Mouse (Mus musculus): ENCODE results near the gene OR5BS1P. TPM values are rescaled to one million over a fixed set of nuclear protein-coding genes. Genes with fewer than 3 reads are reported as not detected.

Gene OR5BS1P
- polyA plus RNA-seq, 1 experiment from 2014 or later: not detected

- ATAC-seq (ENCODE audit: low read depth) (no peak), DNase-seq (no peak)
- Histone ChIP-seq H3K36me3 (no peaks in the 10 kb centered on the region), H3K27ac (no peak overlapping the region), H3K27me3 (no peaks in the 10 kb centered on the region), H3K4me2 (no peak overlapping the region), H3K4me1 (replicated peaks) (no peaks in the 10 kb centered on the region), H3K9me3 (replicated peaks) (no peaks in the 10 kb centered on the region), H3K9ac (no peak overlapping the region), H3K4me3 (replicated peaks) (no peak overlapping the region)
- WGBS (ENCODE audit: insufficient replicate concordance): 67% methylated on average over 5 of the region's 5 CpGs
Measured at GRCm38 (mm10) chr15:98476281-98476680, 6.6 kb downstream of the OR5BS1P start.

- DNase-seq (no peak), ATAC-seq (ENCODE audit: low read depth) (no peak)
- no peaks in the 10 kb centered on the region for H3K9me3 ChIP-seq (replicated peaks)
- no peak overlapping the region for H3K9ac ChIP-seq
- H3K27ac ChIP-seq: no peak overlapping the region
- H3K4me3 ChIP-seq (replicated peaks): no peak overlapping the region
- H3K4me2 ChIP-seq: no peak overlapping the region
- no peaks in the 10 kb centered on the region for H3K36me3 ChIP-seq
- no peaks in the 10 kb centered on the region for H3K4me1 ChIP-seq (replicated peaks)
- no peaks in the 10 kb centered on the region for H3K27me3 ChIP-seq
- WGBS (ENCODE audit: insufficient replicate concordance): 60% methylated on average over 7 of the region's 7 CpGs
Measured at GRCm38 (mm10) chr15:98479568-98480102, 9.9 kb downstream of the OR5BS1P start.

DNA sequence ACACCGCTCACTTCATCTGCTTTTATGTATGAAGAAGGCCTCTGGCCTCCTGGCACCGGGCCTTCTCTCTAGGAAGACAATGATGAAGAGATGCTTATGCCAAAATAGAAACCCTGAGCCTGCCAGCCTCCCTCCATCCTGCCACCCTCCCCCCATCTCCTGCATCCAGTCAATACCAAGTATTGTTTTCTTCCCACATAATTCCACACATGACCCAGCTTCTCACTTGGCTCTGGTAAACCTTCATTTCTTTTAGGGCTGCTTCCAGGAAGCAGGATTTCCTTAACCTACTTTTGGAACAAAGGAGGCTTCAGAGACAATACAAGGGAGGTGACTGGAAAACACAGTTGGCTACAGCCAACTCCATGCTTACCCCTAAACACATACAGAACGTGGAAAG is 13.0 kb downstream of the OR5BS1P start, which contains the start of gene Lalba:
Gene Lalba, minus strand, starts transcription at position 21 of the 400 bp plus-strand sequence.
- ATAC-seq (ENCODE audit: low read depth) (no peak), DNase-seq (no peak)
- Histone ChIP-seq H3K4me3 (replicated peaks) (no peak within 1 kb of the TSS), H3K27me3 (no peaks in the 10 kb centered on the region), H3K4me2 (no peak within 1 kb of the TSS), H3K27ac (no peak within 1 kb of the TSS), H3K9me3 (replicated peaks) (no peaks in the 10 kb centered on the region), H3K36me3 (no peaks in the 10 kb centered on the region), H3K4me1 (replicated peaks) (no peaks in the 10 kb centered on the region), H3K9ac (no peak within 1 kb of the TSS)
- 41% methylated on average over 3 of the region's 3 CpGs for WGBS (ENCODE audit: insufficient replicate concordance)

GRCm38 (mm10) chr15:98483907-98484886 is 14.5 kb downstream of the OR5BS1P start:
- Histone ChIP-seq H3K4me1 (replicated peaks) (no peaks in the 10 kb centered on the region), H3K9me3 (replicated peaks) (no peaks in the 10 kb centered on the region), H3K27me3 (no peaks in the 10 kb centered on the region), H3K36me3 (no peaks in the 10 kb centered on the region), H3K27ac (no peak overlapping the region; the same call in 1 of the 2 replicates), H3K4me3 (replicated peaks) (no peak overlapping the region), H3K4me2 (no peak overlapping the region), H3K9ac (no peak overlapping the region)
- DNase-seq (no peak), ATAC-seq (ENCODE audit: low read depth) (no peak)
- 36% methylated on average over 18 of the region's 18 CpGs for WGBS (ENCODE audit: insufficient replicate concordance)

DNA sequence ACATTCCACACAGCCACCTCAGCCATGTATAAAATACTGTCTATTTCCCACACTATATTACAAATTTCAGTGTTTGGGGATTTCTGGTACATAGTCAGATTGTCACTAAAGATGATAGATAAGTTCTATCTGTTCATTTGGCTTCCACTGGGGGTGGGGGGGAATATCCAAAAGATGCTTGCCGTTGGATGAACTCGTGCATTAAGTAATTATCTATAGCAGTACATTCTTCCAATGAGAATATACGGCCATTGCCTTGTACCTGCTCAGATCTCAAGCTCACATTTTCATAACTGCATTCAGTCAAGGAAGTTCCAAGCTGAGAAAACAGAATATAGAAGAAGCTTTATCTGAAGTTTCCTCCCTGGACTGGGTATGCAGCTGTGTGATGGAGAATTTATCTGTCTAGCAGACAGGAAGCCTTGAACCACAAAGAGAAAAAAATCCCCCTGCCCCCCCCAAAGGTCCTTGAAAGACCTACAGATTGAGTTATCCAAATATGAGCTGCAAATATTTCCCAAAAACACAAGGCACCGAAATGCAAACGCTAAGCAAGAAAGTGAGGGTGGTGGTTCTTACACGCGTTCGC is 16.8 kb downstream of the OR5BS1P start:
- DNase-seq (no peak), ATAC-seq (ENCODE audit: low read depth) (no peak)
- Histone ChIP-seq H3K36me3 (no peaks in the 10 kb centered on the region), H3K4me1 (replicated peaks) (no peaks in the 10 kb centered on the region), H3K27ac (no peak overlapping the region), H3K4me2 (no peak overlapping the region), H3K9me3 (replicated peaks) (no peaks in the 10 kb centered on the region), H3K9ac (no peak overlapping the region), H3K27me3 (no peaks in the 10 kb centered on the region), H3K4me3 (replicated peaks) (no peak overlapping the region)
- 65% methylated on average over 8 of the region's 8 CpGs for WGBS (ENCODE audit: insufficient replicate concordance)

DNA sequence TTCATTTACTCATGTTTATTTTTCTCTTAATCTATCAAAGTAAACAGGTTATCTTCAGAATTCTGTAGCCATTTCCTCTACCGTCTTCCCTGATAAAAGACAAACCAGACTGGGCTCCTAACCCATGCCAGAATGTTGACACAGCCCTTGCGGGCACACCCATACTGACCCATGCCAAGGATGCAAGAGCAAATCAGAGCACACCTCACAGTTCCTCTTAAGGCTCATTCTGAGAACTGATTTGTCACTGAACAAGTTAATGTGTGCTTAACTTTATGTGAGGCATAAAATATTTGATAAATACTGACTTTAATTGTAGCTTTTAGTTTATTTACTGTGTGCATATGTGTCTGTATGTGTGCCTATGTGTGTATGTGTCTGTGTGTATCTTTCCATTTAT is 21.6 kb downstream of the OR5BS1P start:
- Histone ChIP-seq H3K27me3 (no peaks in the 10 kb centered on the region), H3K4me3 (replicated peaks) (no peak overlapping the region), H3K4me1 (replicated peaks) (no peaks in the 10 kb centered on the region), H3K9me3 (replicated peaks) (no peaks in the 10 kb centered on the region), H3K27ac (no peak overlapping the region), H3K36me3 (no peaks in the 10 kb centered on the region), H3K4me2 (no peak overlapping the region), H3K9ac (no peak overlapping the region)
- WGBS (ENCODE audit: insufficient replicate concordance): 57% methylated on average over 2 of the region's 2 CpGs
- DNase-seq (no peak), ATAC-seq (ENCODE audit: low read depth) (no peak)

GRCm38 (mm10) chr15:98492102-98492501 is 22.4 kb downstream of the OR5BS1P start, which contains the start of gene Olfr279:
Olfr279 (plus strand) TSS chr15:98492402.
- Histone ChIP-seq H3K4me3 (replicated peaks) (no peak within 1 kb of the TSS), H3K9me3 (replicated peaks) (no peaks in the 10 kb centered on the region), H3K27ac (no peak within 1 kb of the TSS), H3K27me3 (no peaks in the 10 kb centered on the region), H3K4me2 (no peak within 1 kb of the TSS), H3K36me3 (no peaks in the 10 kb centered on the region), H3K9ac (no peak within 1 kb of the TSS), H3K4me1 (replicated peaks) (no peaks in the 10 kb centered on the region)
- no peak for ATAC-seq (ENCODE audit: low read depth)
- 34% methylated on average over 4 of the region's 4 CpGs for WGBS (ENCODE audit: insufficient replicate concordance)
- DNase-seq: no peak

GRCm38 (mm10) chr15:98497631-98498030 is 27.9 kb downstream of the OR5BS1P start:
- H3K9ac ChIP-seq: no peak overlapping the region
- DNase-seq (no peak), ATAC-seq (ENCODE audit: low read depth) (no peak)
- no peaks in the 10 kb centered on the region for H3K9me3 ChIP-seq (replicated peaks)
- no peaks in the 10 kb centered on the region for H3K4me1 ChIP-seq (replicated peaks)
- H3K27me3 ChIP-seq: 0 out of 2 replicates have a peak, but pooled peaks cover under 1% of the 10 kb centered on the region
- WGBS (ENCODE audit: insufficient replicate concordance): 79% methylated on average over 17 of the region's 17 CpGs
- H3K4me2 ChIP-seq: no peak overlapping the region
- no peaks in the 10 kb centered on the region for H3K36me3 ChIP-seq
- no peak overlapping the region for H3K27ac ChIP-seq
- no peak overlapping the region for H3K4me3 ChIP-seq (replicated peaks)

GRCm38 (mm10) chr15:98503317-98503716 is 33.6 kb downstream of the OR5BS1P start:
- no peak overlapping the region for H3K4me3 ChIP-seq (replicated peaks)
- no peaks in the 10 kb centered on the region for H3K36me3 ChIP-seq
- no peak overlapping the region for H3K4me2 ChIP-seq
- H3K9me3 ChIP-seq (replicated peaks): no peaks in the 10 kb centered on the region
- H3K27ac ChIP-seq: no peak overlapping the region
- ATAC-seq (ENCODE audit: low read depth): no peak
- H3K4me1 ChIP-seq (replicated peaks): no peaks in the 10 kb centered on the region
- DNase-seq: no peak
- 62% methylated on average over 3 of the region's 3 CpGs for WGBS (ENCODE audit: insufficient replicate concordance)
- no peak overlapping the region for H3K9ac ChIP-seq
- 0 out of 2 replicates have a peak, but pooled peaks cover 5% of the 10 kb centered on the region for H3K27me3 ChIP-seq

GRCm38 (mm10) chr15:98504514-98504913 is 34.8 kb downstream of the OR5BS1P start:
- no peak overlapping the region for H3K27ac ChIP-seq
- H3K9ac ChIP-seq: no peak overlapping the region
- no peaks in the 10 kb centered on the region for H3K4me1 ChIP-seq (replicated peaks)
- WGBS (ENCODE audit: insufficient replicate concordance): 8% methylated on average over 18 of the region's 18 CpGs
- no peak overlapping the region for H3K4me3 ChIP-seq (replicated peaks)
- ATAC-seq (ENCODE audit: low read depth) (no peak), DNase-seq (peak; percentile 50)
- no peaks in the 10 kb centered on the region for H3K9me3 ChIP-seq (replicated peaks)
- no peak overlapping the region for H3K4me2 ChIP-seq
- H3K36me3 ChIP-seq: no peaks in the 10 kb centered on the region
- H3K27me3 ChIP-seq: 0 out of 2 replicates have a peak, but pooled peaks cover 5% of the 10 kb centered on the region

DNA sequence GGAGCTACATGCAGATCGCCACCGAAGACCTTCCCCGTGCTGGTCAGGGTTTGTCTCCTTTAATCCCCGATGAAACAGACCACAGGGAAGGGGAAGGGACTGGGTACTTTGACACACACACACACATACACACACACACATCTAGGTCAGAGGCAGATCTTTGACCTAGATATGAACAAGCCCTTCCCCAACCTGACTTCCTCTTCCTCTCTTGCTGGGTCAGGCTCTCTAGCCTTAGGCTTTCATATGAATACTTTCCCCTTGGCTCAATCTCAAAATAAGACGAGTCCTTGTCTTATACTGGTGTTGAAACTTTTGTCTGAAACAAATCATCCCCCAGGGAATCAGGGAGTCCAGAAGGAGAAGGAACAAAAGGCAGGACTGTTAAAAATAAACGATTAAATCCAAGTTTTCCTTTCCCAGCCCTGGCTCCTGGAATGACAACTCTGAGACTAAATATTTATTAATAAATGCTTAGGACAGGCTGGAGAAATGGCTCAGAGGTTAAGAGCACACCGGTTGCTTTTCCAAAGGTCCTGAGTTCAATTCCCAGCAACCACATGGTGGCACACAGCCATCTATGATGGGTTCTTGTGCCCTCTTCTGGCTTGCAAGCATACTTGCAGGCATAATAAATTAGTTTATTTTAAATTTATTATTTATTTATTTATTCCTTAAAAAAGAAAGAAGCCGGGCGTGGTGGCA is 36.7 kb downstream of the OR5BS1P start:
- H3K4me2 ChIP-seq: no peak overlapping the region
- H3K9me3 ChIP-seq (replicated peaks): no peaks in the 10 kb centered on the region
- H3K4me1 ChIP-seq (replicated peaks): 0 out of 2 replicates have a peak, but pooled peaks cover 9% of the 10 kb centered on the region
- no peak overlapping the region for H3K27ac ChIP-seq
- H3K4me3 ChIP-seq (replicated peaks): no peak overlapping the region
- no peak overlapping the region for H3K9ac ChIP-seq
- H3K27me3 ChIP-seq: 0 out of 2 replicates have a peak, but pooled peaks cover 5% of the 10 kb centered on the region
- whole genome bisulfite sequencing (ENCODE audit: insufficient replicate concordance): 37% methylated on average over 9 of the region's 9 CpGs
- DNase-seq (no peak), ATAC-seq (ENCODE audit: low read depth) (no peak)
- no peaks in the 10 kb centered on the region for H3K36me3 ChIP-seq
